Mouse (Mus musculus) forebrain, embryonic 13.5 days (tissue): Measurements from ENCODE around the gene Dcx. TPM values are rescaled to one million over a fixed set of nuclear protein-coding genes. Genes with fewer than 3 reads are reported as not detected.

Experiments
- ATAC-seq: fragments of 200-750 bp; cut with Nextera tagmentation; 2 replicates; pipeline ENCODE4 v1.8.0; 2017
- H3K27ac ChIP-seq: fragments of 300-500 bp; sonication (generic); 2 replicates; pipeline ENCODE4 v1.5.1; 2015; ENCODE audit warnings: inconsistent platforms, mild to moderate bottlenecking, moderate library complexity
- H3K27me3 ChIP-seq: fragments of 300-500 bp; sonication (generic); 2 replicates; pipeline ENCODE4 v1.6.1; 2015; ENCODE audit warnings: mild to moderate bottlenecking, inconsistent platforms
- H3K36me3 ChIP-seq: fragments of 300-500 bp; sonication (generic); 2 replicates; pipeline ENCODE4 v1.6.1; 2015; ENCODE audit warnings: mild to moderate bottlenecking, inconsistent platforms; ENCODE audit not compliant: poor library complexity, severe bottlenecking
- H3K4me1 ChIP-seq: fragments of 300-500 bp; sonication (generic); 2 replicates; pipeline ENCODE4 v1.6.1; 2015; ENCODE audit warnings: inconsistent platforms
- H3K4me2 ChIP-seq: fragments of 300-500 bp; sonication (generic); 2 replicates; pipeline ENCODE4 v1.6.1; 2015; ENCODE audit warnings: inconsistent platforms, mild to moderate bottlenecking, moderate library complexity
- H3K4me3 ChIP-seq: fragments of 300-500 bp; sonication (generic); 2 replicates; pipeline ENCODE4 v1.5.1; 2015; ENCODE audit warnings: mild to moderate bottlenecking, inconsistent platforms
- H3K9ac ChIP-seq: fragments of 300-500 bp; sonication (generic); 2 replicates; pipeline ENCODE4 v1.6.1; 2015; ENCODE audit warnings: mild to moderate bottlenecking, inconsistent platforms
- H3K9me3 ChIP-seq: fragments of 300-500 bp; sonication (generic); replicated peaks from 2 replicates; pipeline ENCODE4 v1.6.1; 2016; ENCODE audit warnings: inconsistent platforms
- WGBS: fragments of 180-500 bp; shearing (Covaris S2); methylation state at CpG from one replicate; pipeline ENCODE4 v1.1.7; 2015; 5-methylcytosine and 5-hydroxymethylcytosine counted together
- polyA plus RNA-seq: library from polyadenylated mRNA; unstranded; fragments of >200 nt; fragmentation: Nextera tagmentation; extraction: Ambion mirVana; gene quantifications from 2 replicates; pipeline ENCODE4 v1.2.1, GENCODE M21; 2015

Dcx gene
- 196 and 206 TPM in 2 replicates for polyA plus RNA-seq

DNA sequence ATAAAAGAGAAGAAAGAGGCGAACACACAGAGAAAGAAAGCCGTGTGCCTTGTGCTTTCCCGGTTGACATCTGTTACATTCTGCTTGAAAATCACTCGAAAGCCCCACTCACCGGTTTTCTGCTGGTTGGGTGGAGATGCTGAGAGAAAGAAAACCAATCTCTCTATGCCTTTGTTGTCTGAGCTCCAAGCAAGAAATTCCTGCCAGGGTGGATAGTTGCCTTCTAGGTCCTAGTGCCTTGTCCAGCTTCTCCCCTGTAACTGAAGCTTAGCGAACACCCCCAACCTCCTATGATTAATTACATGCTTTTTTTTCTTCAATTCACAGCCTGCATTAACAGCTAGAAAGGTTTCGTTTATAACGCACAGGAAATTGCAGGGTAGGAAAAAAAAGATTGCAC lies at the start of gene Dcx:
Gene Dcx (minus strand): TSS at position 354 of the 400 bp plus-strand sequence.
- peak; percentile 86 for ATAC-seq
- peak within 1 kb of the TSS; percentile 95 for H3K27ac ChIP-seq
- H3K36me3 ChIP-seq: no peaks in the 10 kb centered on the region
- 0 out of 2 replicates have a peak, but pooled peaks cover 3% of the 10 kb centered on the region for H3K4me1 ChIP-seq
- WGBS: 19% methylated on average over 8 of the region's 8 CpGs
- peak within 1 kb of the TSS; percentile 43 for H3K4me3 ChIP-seq
- no peaks in the 10 kb centered on the region for H3K9me3 ChIP-seq
- peak within 1 kb of the TSS; percentile 53 for H3K4me2 ChIP-seq
- no peaks in the 10 kb centered on the region for H3K27me3 ChIP-seq
- peak within 1 kb of the TSS; percentile 75 for H3K9ac ChIP-seq

DNA sequence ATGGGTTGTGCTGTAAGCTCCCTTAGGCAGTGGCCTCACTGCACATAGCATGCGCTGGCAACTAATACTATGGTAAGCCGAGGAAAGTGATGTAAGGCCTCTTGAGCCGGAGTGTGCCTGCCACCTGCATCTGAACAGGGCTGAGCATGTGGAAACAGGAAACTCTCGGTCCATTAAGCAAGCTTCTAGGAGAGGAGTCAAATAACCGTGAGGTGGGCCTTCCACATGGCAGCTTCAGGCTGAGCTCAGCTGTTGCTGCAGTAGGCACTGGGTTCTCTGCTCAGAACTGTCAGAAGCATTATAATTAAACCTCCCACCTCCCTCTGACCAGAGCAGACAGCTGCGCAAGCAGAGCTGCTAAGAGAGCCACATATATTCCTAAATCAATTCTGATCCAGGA lies 33.1 kb upstream of the Dcx start:
- Histone ChIP-seq H3K4me1 (no peaks in the 10 kb centered on the region), H3K9me3 (no peaks in the 10 kb centered on the region), H3K27me3 (no peaks in the 10 kb centered on the region), H3K36me3 (no peaks in the 10 kb centered on the region), H3K27ac (no peak overlapping the region), H3K4me3 (no peak overlapping the region), H3K9ac (no peak overlapping the region), H3K4me2 (no peak overlapping the region)
- ATAC-seq: no peak
- 52% methylated on average over 6 of the region's 6 CpGs for WGBS

DNA sequence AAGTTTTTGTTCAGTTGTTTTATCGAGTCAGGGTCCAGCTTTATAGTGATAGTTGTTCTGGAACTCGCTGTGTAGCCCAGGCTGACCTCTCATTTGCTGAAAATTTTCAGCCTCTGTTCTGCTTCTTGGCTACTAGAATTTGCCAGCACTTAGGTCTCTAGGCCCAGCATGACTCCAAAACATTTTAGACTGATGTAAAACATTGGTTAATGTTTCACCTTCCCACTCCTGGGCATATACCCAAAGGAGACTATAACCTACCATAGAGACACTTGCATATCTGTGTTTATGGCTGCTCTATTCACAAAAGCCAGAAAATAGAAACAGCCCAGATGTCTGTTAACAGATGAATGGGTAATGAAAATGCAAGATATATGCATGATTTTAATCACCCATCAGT lies 560 bp upstream of the Dcx start:
- no peaks in the 10 kb centered on the region for H3K36me3 ChIP-seq
- no peaks in the 10 kb centered on the region for H3K9me3 ChIP-seq
- H3K9ac ChIP-seq: no peak overlapping the region
- H3K27ac ChIP-seq: peak overlapping the region; percentile 95
- 59% methylated on average over 2 of the region's 2 CpGs for WGBS
- H3K4me3 ChIP-seq: no peak overlapping the region
- ATAC-seq: no peak; the same call in 1 of the 2 replicates
- 0 out of 2 replicates have a peak, but pooled peaks cover 3% of the 10 kb centered on the region for H3K4me1 ChIP-seq
- H3K4me2 ChIP-seq: peak overlapping the region; percentile 30
- no peaks in the 10 kb centered on the region for H3K27me3 ChIP-seq

DNA sequence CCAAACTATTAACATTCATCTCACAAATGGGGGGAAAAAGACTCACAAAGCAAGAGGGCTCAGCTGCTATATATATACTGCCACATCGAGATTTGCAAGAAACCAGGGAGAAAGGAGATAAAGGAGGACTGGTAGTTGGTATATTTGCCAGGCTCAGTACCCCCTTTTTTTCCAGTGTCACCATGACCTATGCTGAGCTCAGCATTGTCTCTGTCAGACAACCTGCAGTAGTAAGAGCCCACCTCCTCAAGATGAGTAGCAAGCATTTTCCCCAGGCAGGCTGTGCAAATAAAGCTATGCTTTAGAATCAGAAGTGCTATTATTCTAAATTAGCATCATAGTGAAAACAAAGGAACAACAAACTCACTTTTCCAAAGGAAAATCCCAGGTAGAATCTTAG lies 581 bp downstream of the Dcx start:
- Histone ChIP-seq H3K27ac (peak overlapping the region; percentile 95), H3K9me3 (no peaks in the 10 kb centered on the region), H3K4me2 (peak overlapping the region; percentile 53), H3K27me3 (no peaks in the 10 kb centered on the region), H3K9ac (peak overlapping the region; percentile 75), H3K4me3 (peak overlapping the region; percentile 43), H3K4me1 (0 out of 2 replicates have a peak, but pooled peaks cover 3% of the 10 kb centered on the region), H3K36me3 (no peaks in the 10 kb centered on the region)
- ATAC-seq: peak; percentile 65
- 44% methylated on average over 1 of the region's 1 CpGs for WGBS

DNA sequence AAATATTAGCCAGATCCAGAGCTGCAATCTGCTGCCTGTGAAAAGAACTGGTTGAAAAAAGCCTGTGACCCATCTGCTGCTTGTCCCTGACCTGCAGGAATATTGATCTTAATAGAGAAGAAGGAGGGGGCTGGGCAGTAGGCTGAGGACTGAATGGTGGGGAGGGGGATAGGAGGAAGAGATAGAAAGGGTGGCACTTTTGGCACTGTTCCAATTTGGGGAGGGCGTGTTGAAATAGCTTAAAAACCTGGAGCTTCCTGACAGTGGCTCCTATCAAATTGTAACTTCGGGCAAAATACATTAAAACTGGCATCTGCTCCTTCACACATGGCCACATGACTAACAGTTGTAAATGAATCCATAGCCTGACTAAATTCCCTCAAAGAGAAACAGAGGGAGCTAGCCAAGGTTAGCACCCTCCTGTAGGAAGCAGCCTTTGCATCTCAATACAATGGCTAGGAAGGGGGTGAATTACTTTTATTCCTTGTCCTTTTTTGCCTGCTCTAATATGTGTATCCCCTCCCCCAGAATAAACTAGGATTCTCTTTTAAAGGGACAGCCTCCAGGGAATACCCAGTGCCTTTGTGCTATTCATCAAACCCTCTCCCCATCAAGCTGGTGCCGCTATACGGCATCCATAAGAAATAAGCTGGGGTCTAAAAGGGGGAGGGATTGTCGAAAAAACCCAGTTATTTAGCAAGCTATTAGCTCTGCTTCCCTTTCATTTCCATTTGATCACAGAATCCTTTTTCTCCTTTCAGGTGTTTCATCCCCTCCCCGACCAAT lies 1.5 kb downstream of the Dcx start:
- Histone ChIP-seq H3K36me3 (no peaks in the 10 kb centered on the region), H3K27ac (peak overlapping the region; percentile 95), H3K4me2 (peak overlapping the region; percentile 53), H3K4me3 (peak overlapping the region; percentile 43), H3K4me1 (0 out of 2 replicates have a peak, but pooled peaks cover 4% of the 10 kb centered on the region), H3K9ac (peak overlapping the region; percentile 75), H3K9me3 (no peaks in the 10 kb centered on the region), H3K27me3 (no peaks in the 10 kb centered on the region)
- WGBS: 27% methylated on average over 6 of the region's 6 CpGs
- peak; percentile 80 for ATAC-seq

DNA sequence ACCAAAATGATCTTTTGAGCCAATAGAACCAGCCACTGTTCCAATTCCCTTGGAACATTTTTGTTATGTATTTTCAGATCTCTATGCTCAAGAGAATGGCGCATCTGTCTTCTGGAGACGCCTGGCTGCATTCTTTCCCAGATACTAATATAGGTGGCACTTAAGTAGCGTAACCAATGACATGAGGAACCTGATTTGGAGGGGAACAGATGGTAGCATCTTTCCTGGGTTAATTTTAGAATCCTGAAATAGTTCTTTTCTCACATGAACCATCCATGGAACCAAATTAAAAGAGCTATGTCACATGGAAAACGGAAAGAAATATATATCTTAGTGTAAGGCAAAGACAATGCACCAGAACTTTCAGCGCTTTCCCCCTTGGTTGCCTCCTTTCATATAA lies 11.0 kb downstream of the Dcx start:
- Histone ChIP-seq H3K4me2 (no peak overlapping the region), H3K9me3 (no peaks in the 10 kb centered on the region), H3K4me3 (no peak overlapping the region), H3K27ac (no peak overlapping the region), H3K4me1 (0 out of 2 replicates have a peak, but pooled peaks cover 3% of the 10 kb centered on the region), H3K27me3 (no peaks in the 10 kb centered on the region), H3K36me3 (peaks cover 13% of the 10 kb centered on the region), H3K9ac (no peak overlapping the region)
- 90% methylated on average over 5 of the region's 5 CpGs for WGBS
- ATAC-seq: no peak

DNA sequence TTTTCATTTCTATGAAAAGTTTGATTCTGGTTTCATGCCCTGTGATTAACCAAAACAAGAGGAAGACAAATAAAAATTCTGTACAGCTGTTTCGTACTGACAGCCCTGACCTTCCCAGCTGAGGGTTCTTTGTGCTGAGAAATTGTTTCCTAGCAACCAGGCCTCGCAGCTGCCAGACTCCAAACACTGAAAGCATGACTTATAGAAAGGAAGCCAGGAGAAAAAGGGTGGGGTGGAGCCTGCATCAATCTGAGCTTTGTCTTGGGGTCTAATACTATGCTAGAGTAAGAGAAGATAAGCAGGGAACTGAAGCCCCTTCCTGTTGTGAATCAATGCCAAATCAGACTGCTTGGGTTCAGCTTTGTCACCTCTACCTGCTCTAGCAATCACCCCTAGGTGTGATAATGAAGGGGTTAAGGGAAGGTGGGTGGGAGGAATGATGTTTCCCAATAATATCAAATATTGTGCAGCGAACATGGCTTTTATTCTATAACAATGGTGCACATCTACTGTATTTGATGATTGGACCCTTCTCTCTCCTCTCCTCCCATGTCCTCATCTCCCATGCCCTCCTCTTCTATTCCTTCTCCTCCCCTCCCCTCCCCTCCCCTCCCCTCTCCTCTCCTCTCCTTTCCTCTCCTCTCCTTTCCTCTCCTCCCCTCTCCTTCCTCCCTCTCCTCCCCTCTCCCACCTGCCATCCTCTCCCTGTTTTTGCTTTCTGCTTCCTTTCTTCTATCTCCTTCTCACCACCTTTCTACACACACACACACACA lies 26.2 kb downstream of the Dcx start:
- no peaks in the 10 kb centered on the region for H3K36me3 ChIP-seq
- H3K27me3 ChIP-seq: no peaks in the 10 kb centered on the region
- H3K9me3 ChIP-seq: no peaks in the 10 kb centered on the region
- ATAC-seq: peak; percentile 77
- peak overlapping the region; percentile 27; the same call in 1 of the 2 replicates for H3K4me2 ChIP-seq
- peak overlapping the region; percentile 87 for H3K27ac ChIP-seq
- no peak overlapping the region for H3K4me3 ChIP-seq
- no peak overlapping the region for H3K9ac ChIP-seq
- 28% methylated on average over 3 of the region's 3 CpGs for WGBS
- peaks cover 31% of the 10 kb centered on the region for H3K4me1 ChIP-seq

DNA sequence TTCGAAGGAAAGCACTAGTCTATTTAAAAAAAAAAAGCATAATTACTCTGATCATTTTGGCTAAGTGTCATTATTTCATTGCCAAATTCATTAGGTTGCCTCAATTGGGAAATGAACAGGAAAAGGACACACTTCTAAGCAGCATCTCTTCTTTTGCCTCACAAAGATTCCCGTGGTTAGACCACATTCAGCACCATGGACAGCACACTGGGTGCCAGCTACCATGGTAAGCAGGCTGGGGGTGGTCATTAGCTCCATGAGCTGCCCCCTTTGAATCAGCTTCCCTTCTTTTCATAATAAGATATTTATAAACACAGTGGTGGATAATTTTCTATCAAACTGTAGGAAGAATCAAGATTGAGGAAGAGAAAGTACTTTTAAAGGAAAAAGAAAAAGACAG lies 28.4 kb downstream of the Dcx start:
- Histone ChIP-seq H3K4me1 (peaks cover 37% of the 10 kb centered on the region), H3K4me3 (no peak overlapping the region), H3K36me3 (no peaks in the 10 kb centered on the region), H3K9me3 (no peaks in the 10 kb centered on the region), H3K4me2 (no peak overlapping the region), H3K27ac (no peak overlapping the region), H3K27me3 (no peaks in the 10 kb centered on the region), H3K9ac (no peak overlapping the region)
- 23% methylated on average over 2 of the region's 2 CpGs for WGBS
- ATAC-seq: no peak

DNA sequence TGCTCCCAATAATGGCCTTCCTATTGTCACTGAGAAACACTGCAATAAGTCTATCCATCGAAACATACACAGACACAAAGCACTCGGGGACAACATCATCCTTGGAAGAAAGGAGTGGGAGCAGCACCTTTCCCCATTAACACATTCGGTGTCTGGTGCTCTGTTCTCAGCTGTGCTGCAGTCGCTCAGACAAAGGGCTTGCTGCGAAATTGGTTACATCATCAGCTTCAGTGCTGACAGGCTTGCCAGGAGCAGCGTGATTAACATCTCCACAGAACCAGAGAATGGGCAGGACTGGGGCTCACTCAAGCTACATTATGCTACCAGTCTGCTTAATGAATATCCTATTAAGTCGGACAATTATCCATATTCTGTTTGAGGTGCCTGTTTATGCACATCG lies 30.8 kb downstream of the Dcx start:
- Histone ChIP-seq H3K4me1 (peaks cover 32% of the 10 kb centered on the region), H3K4me2 (peak overlapping the region; percentile 40), H3K9ac (peak overlapping the region; percentile 45), H3K4me3 (no peak overlapping the region), H3K9me3 (no peaks in the 10 kb centered on the region), H3K27ac (peak overlapping the region; percentile 91), H3K36me3 (no peaks in the 10 kb centered on the region), H3K27me3 (no peaks in the 10 kb centered on the region)
- ATAC-seq: peak; percentile 94
- WGBS: 18% methylated on average over 8 of the region's 8 CpGs

DNA sequence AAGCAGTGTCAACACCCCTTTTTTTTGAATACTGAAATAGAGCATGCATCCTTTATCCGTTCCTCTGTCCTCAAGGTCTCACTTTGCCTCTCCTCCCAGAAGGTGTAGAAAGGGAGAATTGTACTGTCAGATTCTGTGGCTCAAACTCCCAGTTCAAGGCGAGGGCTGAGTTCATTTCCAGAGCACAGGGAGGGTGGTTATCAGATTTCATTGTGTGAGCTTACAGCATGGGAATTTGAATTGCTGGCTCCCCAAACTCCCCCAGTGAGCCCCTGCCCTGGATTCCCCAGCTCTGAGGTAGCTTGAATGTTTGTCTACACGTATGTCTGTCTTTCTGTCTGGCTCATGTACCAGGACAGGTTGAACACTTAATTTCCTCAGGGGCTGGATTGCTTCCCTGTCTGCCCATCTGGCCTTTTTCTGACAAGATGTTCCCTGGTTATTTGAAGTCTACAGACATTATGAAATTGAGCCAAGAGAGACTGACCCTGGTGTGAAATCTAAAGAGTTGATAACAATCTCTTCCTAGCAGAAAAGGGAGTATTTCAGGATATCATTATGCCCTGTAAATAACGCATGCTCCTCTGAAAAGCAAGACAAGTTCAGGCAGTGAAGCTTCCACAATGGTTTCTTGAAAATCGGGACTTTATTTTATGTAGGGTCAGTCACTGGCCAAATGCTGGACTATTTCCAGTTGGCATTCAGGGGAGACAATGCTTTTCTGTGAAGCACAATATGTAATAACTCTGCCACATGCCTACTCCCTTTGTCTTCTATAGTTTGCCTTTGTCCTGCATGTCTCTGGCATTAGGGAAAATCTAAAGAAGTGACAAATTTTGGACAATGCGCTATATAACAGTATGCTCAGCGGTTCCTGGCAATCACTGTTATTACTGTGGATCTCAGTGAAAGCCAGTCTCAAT lies 35.5 kb downstream of the Dcx start:
- Histone ChIP-seq H3K4me2 (no peak overlapping the region), H3K4me3 (no peak overlapping the region), H3K27me3 (no peaks in the 10 kb centered on the region), H3K4me1 (peaks cover 13% of the 10 kb centered on the region; the same call in 1 of the 2 replicates), H3K27ac (peak overlapping the region; percentile 57), H3K9ac (no peak overlapping the region), H3K36me3 (no peaks in the 10 kb centered on the region), H3K9me3 (no peaks in the 10 kb centered on the region)
- 52% methylated on average over 7 of the region's 7 CpGs for WGBS
- no peak for ATAC-seq

DNA sequence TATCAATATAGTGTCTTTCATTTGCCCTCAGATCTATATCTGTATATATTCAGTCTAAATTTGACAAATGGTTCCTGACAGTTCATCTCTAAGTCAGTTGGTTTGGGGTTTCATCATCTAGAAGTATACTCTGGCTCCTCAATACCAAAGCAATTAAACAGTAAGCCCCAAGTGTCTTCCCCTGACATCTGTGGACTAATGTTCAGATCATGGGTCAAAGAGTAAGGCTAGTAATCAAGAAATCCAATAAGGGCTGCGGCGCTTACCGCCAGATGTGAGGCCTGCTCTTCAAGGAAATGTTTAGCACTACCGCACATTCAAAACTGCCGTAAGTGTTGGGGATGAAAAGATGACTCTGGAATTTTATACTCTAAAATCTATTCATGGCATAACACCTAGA lies 36.2 kb downstream of the Dcx start:
- no peak overlapping the region for H3K4me2 ChIP-seq
- H3K27me3 ChIP-seq: no peaks in the 10 kb centered on the region
- H3K4me3 ChIP-seq: no peak overlapping the region
- ATAC-seq: no peak
- no peaks in the 10 kb centered on the region for H3K36me3 ChIP-seq
- no peak overlapping the region; the same call in 1 of the 2 replicates for H3K27ac ChIP-seq
- H3K9ac ChIP-seq: no peak overlapping the region
- WGBS: 89% methylated on average over 5 of the region's 5 CpGs
- H3K4me1 ChIP-seq: peaks cover 12% of the 10 kb centered on the region; the same call in 1 of the 2 replicates
- no peaks in the 10 kb centered on the region for H3K9me3 ChIP-seq
